ENCODE assay signal across 8 mouse cellular contexts in genomic region chr6:114892363-114892762, GRCm38 (mm10).
A peak's percentile ranks its signal among the peaks of the same experiment; 100 is the strongest.
DNase-seq lines count a peak whose midpoint lies in the region; ATAC-seq lines count a peak whose summit lies in the region.

No protein-coding gene starts in this region.

- WGBS in kidney, embryonic 15.5 days = 32% methylated on average over 6 of the region's 6 CpGs
- 33% methylated on average over 6 of the region's 6 CpGs for WGBS in heart, embryonic 14.5 days
- WGBS in midbrain, embryonic 15.5 days = 8% methylated on average over 6 of the region's 6 CpGs

- H3K27me3 ChIP-seq in kidney, embryonic 15.5 days = no peaks in the 10 kb centered on the region
- H3K27me3 ChIP-seq in heart, embryonic 14.5 days (ENCODE audit: control insufficient read depth, insufficient read depth, low read length) = no peaks in the 10 kb centered on the region
- no peaks in the 10 kb centered on the region for H3K27me3 ChIP-seq in midbrain, embryonic 15.5 days (replicated peaks)

- H3K27ac ChIP-seq in kidney, embryonic 15.5 days = peak overlapping the region; percentile 29; the same call in 1 of the 2 replicates
- peak overlapping the region; percentile 24 to 67; a peak in 3 of 4 replicates for H3K27ac ChIP-seq in heart, embryonic 14.5 days (replicated peaks in 1 of 2; ENCODE audit: control insufficient read depth in 1 of 2, insufficient read depth in 1 of 2, low read depth in 2 of 2, low read length in 2 of 2)
- H3K27ac ChIP-seq in midbrain, embryonic 15.5 days = peak overlapping the region; percentile 65

- no peak overlapping the region for H3K4me2 ChIP-seq in kidney, embryonic 15.5 days
- H3K4me2 ChIP-seq in heart, embryonic 14.5 days (ENCODE audit: low read length) = peak overlapping the region; percentile 17; the same call in 1 of the 2 replicates
- peak overlapping the region; percentile 28 for H3K4me2 ChIP-seq in midbrain, embryonic 15.5 days

- H3K4me1 ChIP-seq in kidney, embryonic 15.5 days = peaks cover 69% of the 10 kb centered on the region
- H3K4me1 ChIP-seq in heart, embryonic 14.5 days (ENCODE audit: control insufficient read depth in 2 of 2, insufficient read depth in 2 of 2, low read length in 2 of 2) = peaks cover 65 to 84% of the 10 kb centered on the region in 2 experiments
- H3K4me1 ChIP-seq in midbrain, embryonic 15.5 days = peaks cover 45% of the 10 kb centered on the region

- no peak for ATAC-seq in kidney, embryonic 15.5 days (replicated peaks; ENCODE audit: low FRiP score)
- no peak for ATAC-seq in heart, embryonic 14.5 days (ENCODE audit: insufficient number of reproducible peaks, insufficient read depth, low FRiP score, low read depth)
- ATAC-seq in midbrain, embryonic 15.5 days (replicated peaks) = peak; percentile 35

- DNase-seq in kidney, adult 8-10 months = no peak
- DNase-seq in embryo, embryonic 11 days = peak; percentile 62
- DNase-seq in left cerebral cortex, adult 18-20 months (ENCODE audit: low spot score in 2 of 2) = peak; percentile 44 to 65
- DNase-seq in spleen, postnatal 36 days (ENCODE audit: low spot score in 2 of 2) = no peak
- no peak for DNase-seq in cerebellum, postnatal 36 days

- no peaks in the 10 kb centered on the region for H3K9me3 ChIP-seq in kidney, embryonic 15.5 days (replicated peaks)
- H3K9me3 ChIP-seq in heart, embryonic 14.5 days (ENCODE audit: control insufficient read depth, low read length) = no peaks in the 10 kb centered on the region
- no peaks in the 10 kb centered on the region for H3K9me3 ChIP-seq in midbrain, embryonic 15.5 days

- no peak overlapping the region for H3K9ac ChIP-seq in kidney, embryonic 15.5 days
- peak overlapping the region; percentile 47; the same call in 1 of the 2 replicates for H3K9ac ChIP-seq in heart, embryonic 14.5 days (ENCODE audit: low read length)
- no peak overlapping the region for H3K9ac ChIP-seq in midbrain, embryonic 15.5 days

- H3K4me3 ChIP-seq in kidney, embryonic 15.5 days (replicated peaks) = no peak overlapping the region
- no peak overlapping the region for H3K4me3 ChIP-seq in heart, embryonic 14.5 days (ENCODE audit: control insufficient read depth in 1 of 2, insufficient read depth in 1 of 2, low read depth in 1 of 2, low read length in 2 of 2)
- H3K4me3 ChIP-seq in midbrain, embryonic 15.5 days = no peak overlapping the region

- peaks cover 37% of the 10 kb centered on the region for H3K36me3 ChIP-seq in kidney, embryonic 15.5 days
- H3K36me3 ChIP-seq in heart, embryonic 14.5 days (ENCODE audit: control insufficient read depth, insufficient read depth, low read length) = peaks cover 25% of the 10 kb centered on the region
- H3K36me3 ChIP-seq in midbrain, embryonic 15.5 days (replicated peaks) = no peaks in the 10 kb centered on the region

Comparison
In these comparisons a context has a peak if more than half of its experiments do, and no peak if none do; other contexts are left out.
1. DNase-seq: peak in embryo, embryonic 11 days (single experiment) and left cerebral cortex, adult 18-20 months (2 of 2); none in kidney, adult 8-10 months (0 of 2), spleen, postnatal 36 days (0 of 2) and cerebellum, postnatal 36 days (0 of 2).
2. Peak in every context shown above with its lines, with median percentiles within 50 percentile points of each other: H3K27ac ChIP-seq.